Mouse (Mus musculus): ENCODE data around the gene Med20. TPM values are rescaled to one million over a fixed set of nuclear protein-coding genes. Genes with fewer than 3 reads are reported as not detected.

Med20 gene
- polyA plus RNA-seq (2012; ENCODE audit: low replicate concordance), result 1.4 and 7.2 TPM in 2 replicates

DNA sequence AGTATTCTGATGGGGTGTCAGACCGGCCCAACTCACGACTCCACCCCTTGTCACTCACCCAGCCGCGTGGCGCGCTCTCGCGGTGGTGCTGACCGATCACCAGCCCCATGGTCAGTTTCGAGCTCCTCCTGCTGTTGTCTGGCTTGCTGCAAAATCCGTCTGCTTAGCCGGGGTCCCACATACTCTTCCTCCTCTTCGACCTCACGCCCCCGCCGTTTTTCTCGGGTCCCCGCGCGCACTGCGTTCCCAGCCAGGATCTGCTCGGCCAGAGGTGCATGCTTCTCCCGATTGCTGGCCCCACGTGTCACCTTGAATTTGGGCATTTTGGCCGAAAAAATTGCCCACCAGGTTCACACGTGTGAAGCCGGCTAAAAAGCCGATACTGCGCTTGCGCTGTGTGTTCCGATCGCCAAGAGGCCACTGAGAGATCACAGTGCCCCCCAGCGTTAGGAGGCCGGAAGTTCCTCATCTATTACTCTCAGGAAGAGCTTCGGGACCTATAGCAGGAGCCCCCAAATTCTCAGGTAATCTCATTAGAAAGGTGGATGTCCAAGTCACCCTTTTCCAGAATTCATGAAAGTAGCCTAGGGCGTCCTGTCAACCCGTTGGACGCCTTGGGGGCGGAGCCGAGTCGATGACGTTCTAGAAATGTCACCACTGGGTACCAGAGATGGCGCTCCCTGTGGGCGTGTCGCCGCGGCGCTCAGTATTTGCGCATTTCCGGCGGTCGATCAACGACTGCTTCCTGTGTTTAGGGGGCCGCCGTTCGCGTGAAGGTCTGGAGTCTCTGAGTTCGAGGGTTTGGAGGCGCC lies at the start of gene Med20, which contains the start of the genes Bysl and Gm20517:
Gene Med20, plus strand, starts transcription at position 734 of the 812 bp plus-strand sequence.
Gene Bysl, minus strand, starts transcription at position 644 of the 812 bp plus-strand sequence.
Gene Gm20517, plus strand, starts transcription at position 741 of the 812 bp plus-strand sequence.

DNA sequence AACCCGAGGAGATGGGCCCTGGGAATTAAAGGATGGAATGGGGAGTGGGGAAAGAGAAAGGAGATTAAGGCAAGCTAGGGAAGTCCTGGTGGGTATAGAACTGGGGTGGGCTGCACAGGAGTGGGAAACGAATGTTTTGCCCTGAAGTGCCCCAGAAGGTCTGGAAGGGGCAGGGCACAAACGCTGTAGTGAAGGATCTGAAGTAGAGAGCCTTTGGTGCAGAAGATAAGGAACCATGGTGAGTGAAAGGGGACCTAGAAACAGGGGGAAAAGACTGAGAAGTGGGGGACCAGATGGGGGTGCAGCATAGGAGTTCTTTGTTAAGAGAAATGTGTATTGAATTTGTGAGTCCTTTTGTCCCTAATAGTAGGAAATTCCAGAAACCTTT lies 19.3 kb downstream of the Med20 start, which contains the start of gene Usp49:
Gene Usp49, plus strand, starts transcription at position 13 of the 388 bp plus-strand sequence.

Other genes starting within 250 kb of the Med20 start
- 10.9 and 19.5 TPM in 2 replicates for gene Mrps10, start 242.7 kb upstream of the Med20 start, polyA plus RNA-seq (2012; ENCODE audit: low replicate concordance)
- gene Guca1b, start 226.2 kb upstream of the Med20 start, polyA plus RNA-seq (2012; ENCODE audit: low replicate concordance), result not detected in 2 replicates
- 0.92 and 2.2 TPM in 2 replicates for gene Guca1a, start 211.0 kb upstream of the Med20 start, polyA plus RNA-seq (2012; ENCODE audit: low replicate concordance)
- gene AI661453, start 175.0 kb upstream of the Med20 start, polyA plus RNA-seq (2012; ENCODE audit: low replicate concordance), result 0.10 and 0.21 TPM in 2 replicates
- 0.21 TPM in 1 of 2 replicates, not detected in the other for gene 1700001C19Rik, start 174.2 kb upstream of the Med20 start, polyA plus RNA-seq (2012; ENCODE audit: low replicate concordance)
- gene Taf8, start 109.3 kb upstream of the Med20 start, polyA plus RNA-seq (2012; ENCODE audit: low replicate concordance), result 28.5 and 31.0 TPM in 2 replicates
- 391 and 612 TPM in 2 replicates for gene Ccnd3, start 106.5 kb upstream of the Med20 start, polyA plus RNA-seq (2012; ENCODE audit: low replicate concordance)
- gene Bysl, start 90 bp upstream of the Med20 start, polyA plus RNA-seq (2012; ENCODE audit: low replicate concordance), result 43.6 and 59.9 TPM in 2 replicates
- 0.14 TPM in 1 of 2 replicates, not detected in the other for gene Gm20517, start within 50 bp of the Med20 start, polyA plus RNA-seq (2012; ENCODE audit: low replicate concordance)
- gene Usp49, start 19.1 kb downstream of the Med20 start, polyA plus RNA-seq (2012; ENCODE audit: low replicate concordance), result 27.1 and 34.3 TPM in 2 replicates
- gene Tomm6, start 76.8 kb downstream of the Med20 start, polyA plus RNA-seq (2012; ENCODE audit: low replicate concordance), result 55.9 and 90.9 TPM in 2 replicates
- 2.4 and 5.0 TPM in 2 replicates for gene Frs3, start 77.4 kb downstream of the Med20 start, polyA plus RNA-seq (2012; ENCODE audit: low replicate concordance)
- 0.21 TPM in 1 of 2 replicates, not detected in the other for gene Gm21981, start 82.9 kb downstream of the Med20 start, polyA plus RNA-seq (2012; ENCODE audit: low replicate concordance)
- gene Prickle4, start 83.2 kb downstream of the Med20 start, polyA plus RNA-seq (2012; ENCODE audit: low replicate concordance), result 0.97 and 1.7 TPM in 2 replicates
- not detected in 2 replicates for gene Pgc, start 115.3 kb downstream of the Med20 start, polyA plus RNA-seq (2012; ENCODE audit: low replicate concordance)
- 90.8 and 139 TPM in 2 replicates for gene Tfeb, start 125.4 kb downstream of the Med20 start, polyA plus RNA-seq (2012; ENCODE audit: low replicate concordance)
- 1.0 and 1.4 TPM in 2 replicates for gene Mdfi, start 223.1 kb downstream of the Med20 start, polyA plus RNA-seq (2012; ENCODE audit: low replicate concordance)